Mouse (Mus musculus): ENCODE measurements around the gene Coro1c.

Coro1c gene

GRCm38 (mm10) chr5:113856631-113857030, 51.9 kb downstream of the Coro1c start:
- DNase-seq (ENCODE audit: low spot score): no peak

GRCm38 (mm10) chr5:113855696-113856095, 52.9 kb downstream of the Coro1c start:
- DNase-seq (ENCODE audit: low spot score): no peak

GRCm38 (mm10) chr5:113855117-113855516, 53.4 kb downstream of the Coro1c start:
- DNase-seq (ENCODE audit: low spot score): no peak

- peak; percentile 58 for DNase-seq (ENCODE audit: low spot score)
Measured at GRCm38 (mm10) chr5:113854494-113854893, 54.1 kb downstream of the Coro1c start.

GRCm38 (mm10) chr5:113853541-113853940, 55.0 kb downstream of the Coro1c start:
- DNase-seq (ENCODE audit: low spot score): no peak

DNA sequence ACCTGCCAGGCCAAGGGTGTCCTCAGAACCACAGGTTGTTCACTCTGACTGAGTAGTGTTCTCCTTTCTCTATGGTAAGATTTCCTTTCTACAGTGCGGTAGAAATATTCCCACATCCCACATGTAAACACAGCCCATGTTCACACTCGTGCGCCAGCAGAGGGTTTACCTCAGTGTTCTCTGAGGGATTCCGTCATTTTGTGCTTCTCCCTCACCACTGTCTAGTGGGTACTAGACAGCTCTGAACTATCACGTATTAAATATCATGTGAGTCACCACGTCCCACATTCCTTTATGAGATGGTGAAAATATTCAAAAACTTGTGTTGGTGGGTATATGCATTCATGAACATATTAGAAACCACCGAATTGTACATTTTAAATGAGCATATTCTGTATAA, 56.1 kb downstream of the Coro1c start:
- no peak for DNase-seq (ENCODE audit: low spot score)

GRCm38 (mm10) chr5:113850680-113851230, 57.8 kb downstream of the Coro1c start:
- DNase-seq (ENCODE audit: low spot score): no peak

DNA sequence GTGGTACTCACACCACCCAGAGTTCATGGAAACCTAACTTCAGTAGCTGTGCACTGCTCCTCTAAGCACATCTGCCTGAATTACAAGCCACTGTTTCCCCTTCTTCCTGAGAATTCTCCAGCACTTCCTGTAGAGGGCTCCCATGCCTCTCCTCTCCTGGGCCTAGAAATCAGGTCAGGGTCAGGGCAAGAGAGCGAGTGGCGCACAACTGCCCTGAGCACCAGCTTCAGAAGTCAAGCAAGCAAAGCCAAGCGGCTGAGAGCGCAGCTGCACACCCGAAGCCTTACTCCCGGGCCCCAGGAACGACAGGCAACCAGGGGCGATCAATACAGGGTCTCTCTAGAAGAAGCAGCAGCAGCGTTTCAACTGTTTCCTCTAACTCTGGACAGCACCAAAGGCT, 60.9 kb downstream of the Coro1c start:
- DNase-seq (ENCODE audit: low spot score): no peak

GRCm38 (mm10) chr5:113846656-113847055, 61.9 kb downstream of the Coro1c start:
- DNase-seq (ENCODE audit: low spot score): no peak

DNA sequence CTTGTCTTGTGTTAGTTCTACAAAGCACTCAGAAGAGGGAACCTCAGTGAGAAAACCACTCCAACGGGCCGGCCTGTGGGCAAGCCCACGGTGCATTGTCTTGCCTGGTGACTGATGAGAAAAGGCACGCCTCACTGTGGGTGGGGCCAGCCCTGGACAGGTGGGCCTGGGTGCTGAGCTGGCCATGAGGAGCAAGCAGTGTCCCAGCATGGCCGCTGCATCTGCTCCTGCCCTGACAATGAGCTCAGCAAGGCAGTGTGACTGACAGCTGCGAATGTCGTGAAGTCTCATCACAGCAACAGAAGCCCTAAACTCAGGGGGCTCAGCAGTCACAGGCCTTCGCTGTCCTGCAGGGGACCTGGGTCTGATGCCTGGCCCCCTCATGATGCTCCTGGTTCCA, 62.9 kb downstream of the Coro1c start:
- DNase-seq (ENCODE audit: low spot score): no peak

DNA sequence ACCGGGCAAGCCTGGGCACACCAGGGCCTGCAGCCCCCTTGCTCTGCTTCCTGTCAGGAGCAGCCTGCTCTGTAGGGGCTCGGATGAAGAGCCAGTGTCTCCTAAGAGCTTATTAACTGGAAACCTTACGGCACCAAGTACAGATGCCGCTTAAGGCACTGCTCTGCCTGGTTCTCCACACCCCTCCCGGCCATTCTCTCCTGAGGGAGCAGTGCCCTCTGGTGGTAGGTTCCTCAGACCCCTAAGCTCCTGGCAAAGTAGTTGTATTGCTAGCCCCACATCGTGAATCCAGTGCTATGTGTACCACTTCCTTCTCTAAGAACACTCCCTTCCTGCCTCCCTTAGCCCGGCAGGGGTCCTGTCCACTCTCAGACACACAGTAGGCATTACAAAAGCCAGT, 63.8 kb downstream of the Coro1c start:
- no peak for DNase-seq (ENCODE audit: low spot score)

DNA sequence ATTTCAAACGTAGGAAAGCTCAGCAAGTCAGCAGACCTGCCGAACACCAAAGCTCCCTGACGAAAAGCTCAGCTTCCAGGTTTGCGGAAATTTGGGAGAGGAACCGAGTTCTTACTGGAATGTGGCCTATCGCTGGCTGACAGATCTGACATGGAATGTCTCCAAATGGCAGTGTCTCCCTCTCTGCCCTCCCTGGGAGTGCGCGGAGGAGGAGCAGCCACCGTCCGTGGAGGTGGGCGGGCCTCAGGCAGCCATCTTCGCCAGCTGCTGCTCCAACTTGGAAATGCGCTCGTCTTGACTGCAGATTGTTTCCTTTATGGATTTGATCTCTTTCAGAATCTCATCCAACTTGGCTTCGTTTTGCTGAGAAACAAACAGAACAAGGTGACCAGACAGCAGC, 64.5 kb downstream of the Coro1c start:
- DNase-seq (ENCODE audit: low spot score): no peak

DNA sequence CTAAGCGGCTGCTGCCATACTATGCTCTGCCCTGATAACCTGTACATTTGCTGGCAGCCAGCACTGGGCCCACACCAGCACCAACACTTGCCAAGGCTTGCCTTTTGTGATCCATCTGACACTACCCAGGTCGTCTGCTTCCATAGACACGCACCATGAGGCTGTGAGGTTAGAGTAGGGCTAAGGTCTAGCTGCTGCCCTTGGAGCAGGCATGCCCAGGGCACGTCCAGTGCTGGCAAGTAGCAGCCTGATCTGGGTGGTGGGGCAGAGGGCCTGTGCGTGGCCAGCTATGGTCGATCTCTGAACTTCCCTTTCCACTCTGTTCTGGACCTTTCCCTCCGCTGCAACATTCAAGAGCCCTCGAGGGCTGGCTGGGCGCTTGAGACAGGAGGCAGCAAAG, 65.7 kb downstream of the Coro1c start:
- DNase-seq (ENCODE audit: low spot score): no peak

- no peak for DNase-seq (ENCODE audit: low spot score)
Measured at GRCm38 (mm10) chr5:113842244-113842643, 66.3 kb downstream of the Coro1c start.

GRCm38 (mm10) chr5:113841243-113842225, 67.0 kb downstream of the Coro1c start:
- no peak for DNase-seq (ENCODE audit: low spot score)

GRCm38 (mm10) chr5:113840443-113840842, 68.1 kb downstream of the Coro1c start:
- no peak for DNase-seq (ENCODE audit: low spot score)

DNA sequence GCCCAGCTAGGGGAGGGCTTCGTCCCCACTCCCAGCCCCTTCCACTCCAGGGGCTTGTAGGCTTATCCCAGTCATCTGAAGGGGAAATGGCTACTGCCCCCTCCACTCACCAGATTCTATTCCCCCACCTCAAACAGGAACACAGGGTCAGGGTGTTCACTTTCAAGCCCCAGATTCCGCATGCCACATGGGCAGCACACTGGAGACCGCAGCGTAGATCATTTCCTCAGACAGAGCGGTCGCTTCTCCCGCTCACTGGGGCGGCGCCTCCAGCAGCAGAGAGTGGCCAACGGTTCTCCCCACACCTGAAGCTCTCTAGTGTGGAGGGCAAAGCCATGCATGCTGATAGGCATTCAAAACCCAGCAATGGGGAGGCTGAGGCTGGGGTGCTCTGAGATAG, 71.6 kb downstream of the Coro1c start:
- no peak for DNase-seq (ENCODE audit: low spot score)

GRCm38 (mm10) chr5:113833316-113833947, 75.1 kb downstream of the Coro1c start:
- DNase-seq (ENCODE audit: low spot score): no peak

DNA sequence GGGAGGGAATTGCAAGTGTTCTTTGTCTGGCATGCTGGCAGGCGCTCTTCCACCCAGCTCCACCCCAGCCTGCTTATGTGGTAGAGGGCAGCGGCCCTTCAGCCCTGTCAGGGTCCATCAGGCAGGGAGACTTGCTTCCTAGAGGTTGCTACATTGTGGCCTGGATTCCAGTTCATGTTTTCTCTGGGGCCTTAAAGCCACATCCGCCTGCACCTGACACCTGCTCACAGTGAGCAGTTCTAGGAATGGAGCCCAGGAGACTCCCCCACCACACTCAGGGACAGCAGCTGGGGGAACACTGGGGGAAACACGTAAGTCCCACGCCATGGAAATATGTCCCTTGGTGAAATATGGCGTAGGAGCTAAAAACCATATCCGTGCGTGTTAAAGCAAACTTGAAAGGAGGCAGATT, 76.1 kb downstream of the Coro1c start, which contains the start of gene Selplg:
Selplg (minus strand) TSS at position 155 of the 412 bp plus-strand sequence.
- DNase-seq (ENCODE audit: low spot score): no peak

GRCm38 (mm10) chr5:113831741-113832140, 76.8 kb downstream of the Coro1c start:
- no peak for DNase-seq (ENCODE audit: low spot score)

GRCm38 (mm10) chr5:113830796-113831195, 77.8 kb downstream of the Coro1c start:
- DNase-seq (ENCODE audit: low spot score): no peak

DNA sequence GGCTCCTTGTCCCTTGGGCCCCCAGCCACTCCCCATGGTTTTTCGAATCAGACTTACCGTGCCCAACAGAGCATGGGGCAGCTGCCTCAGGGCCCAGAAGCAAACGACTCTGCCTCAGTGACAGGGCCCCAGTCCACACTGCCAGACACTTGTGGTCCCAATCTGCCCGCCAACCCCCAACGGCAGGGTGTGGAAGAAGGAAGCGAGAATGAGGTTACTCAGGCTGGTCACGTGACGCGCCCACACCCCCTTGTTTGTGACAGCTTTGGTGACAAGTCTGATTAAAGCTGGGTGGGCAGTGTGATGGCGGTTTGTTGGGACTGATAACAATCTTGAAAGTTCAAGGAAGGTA, 78.3 kb downstream of the Coro1c start:
- no peak for DNase-seq (ENCODE audit: low spot score)

Data from yolk sac, embryonic 10.5 days (tissue).